Mouse (Mus musculus) E14TG2a.4 (cell line): Measurements from ENCODE around the gene Cwh43.

ENCODE experiments used
- CTCF ChIP-seq: conservative IDR thresholded peaks from 2 replicates; pipeline ENCODE4 v1.5.1; 2014; ENCODE audit warnings: low read length
- NANOG ChIP-seq: IDR thresholded peaks from 2 replicates; pipeline ENCODE4 v1.6.1; 2014; ENCODE audit warnings: borderline replicate concordance, low read length, mixed read lengths
- POU5F1 ChIP-seq: IDR thresholded peaks from 2 replicates; pipeline ENCODE4 v1.6.1; 2014; ENCODE audit warnings: low read length, borderline replicate concordance

GRCm38 (mm10) chr5:73486451-73486850 lies 80.6 kb downstream of the Cwh43 start:
- no peak for TF ChIP-seq CTCF
- TF ChIP-seq POU5F1, result no peak
- TF ChIP-seq NANOG, result no peak
